Mouse (Mus musculus) liver, adult 2 months (tissue): ENCODE data around the gene Pak1.

ENCODE experiments used
- CTCF ChIP-seq: fragments of 200-500 bp; IDR thresholded peaks from 2 replicates; pipeline ENCODE4 v1.5.1; 2011; ENCODE audit warnings: low read depth, low read length, control low read depth
- POLR2A ChIP-seq: fragments of 200-500 bp; IDR thresholded peaks from 2 replicates; pipeline ENCODE4 v1.6.1; 2011; ENCODE audit warnings: low read length, control low read depth; ENCODE audit not compliant: insufficient read depth; ENCODE audit errors: extremely low read depth

GRCm38 (mm10) chr7:97841311-97841710 lies 53.0 kb downstream of the Pak1 start:
- no peak for TF ChIP-seq CTCF
- no peak for TF ChIP-seq POLR2A
